Mouse (Mus musculus) small intestine, adult 2 months (tissue): ENCODE measurements around the gene Pa2g4.

ENCODE experiments used
- CTCF ChIP-seq: fragments of 200-500 bp; IDR thresholded peaks from 2 replicates; pipeline ENCODE4 v1.5.1; 2012; ENCODE audit warnings: low read depth, mild to moderate bottlenecking, control low read depth, inconsistent platforms, low read length, moderate library complexity, mixed read lengths; ENCODE audit not compliant: insufficient replicate concordance, insufficient read length; ENCODE audit errors: extremely low read depth
- POLR2A ChIP-seq: fragments of 200-500 bp; IDR thresholded peaks from 2 replicates; pipeline ENCODE4 v1.6.1; 2012; ENCODE audit warnings: low read depth, mild to moderate bottlenecking, control low read depth, inconsistent platforms, low read length, moderate library complexity

DNA sequence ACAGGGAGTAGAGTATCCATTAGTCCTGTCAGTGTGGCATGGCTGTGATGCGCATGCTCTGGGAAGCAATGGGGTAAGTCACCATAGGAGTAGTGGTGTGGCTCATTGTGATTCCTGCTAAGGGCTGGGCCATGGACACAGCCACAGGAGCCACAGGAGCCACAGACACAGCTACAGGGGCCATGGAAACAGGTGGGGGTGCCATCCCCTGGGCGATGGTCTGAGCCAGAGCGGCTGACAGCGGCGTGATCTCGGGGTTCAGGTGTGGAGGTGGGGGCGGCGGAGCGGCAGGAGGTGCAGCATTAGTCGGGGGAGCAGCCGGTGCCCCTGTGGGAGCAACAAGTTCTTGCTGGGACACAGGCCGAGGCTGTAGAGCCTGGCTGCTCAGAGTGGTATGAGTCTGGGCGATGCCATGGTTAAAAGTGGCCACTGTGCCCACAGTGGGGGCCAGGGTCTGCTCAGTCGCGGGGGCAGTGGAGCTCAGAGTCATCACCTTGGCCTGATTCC, 21.6 kb downstream of the Pa2g4 start:
- TF ChIP-seq POLR2A: no peak
- no peak for TF ChIP-seq CTCF
